Mouse (Mus musculus) CH12.LX (cell line): ENCODE results near the gene Gpatch2.

Experiments used
- CTCF ChIP-seq, 2 experiments: IDR thresholded peaks in 1 of 2; conservative IDR thresholded peaks in 1 of 2; 2 replicates each; pipeline ENCODE4 v1.5.1; 2011 to 2012; ENCODE audit warnings: low read depth in 2 of 2, low read length in 2 of 2, improper control_type of control experiment in 1 of 2, inconsistent platforms in 1 of 2, mild to moderate bottlenecking in 1 of 2, moderate library complexity in 1 of 2
- JUND ChIP-seq: conservative IDR thresholded peaks from 2 replicates; pipeline ENCODE4 v1.6.1; 2011; ENCODE audit warnings: low read depth, low read length, improper control_type of control experiment
- MAFK ChIP-seq: IDR thresholded peaks from 2 replicates; pipeline ENCODE4 v1.6.1; 2011; ENCODE audit warnings: low read length, improper control_type of control experiment; ENCODE audit not compliant: insufficient replicate concordance
- MXI1 ChIP-seq: IDR thresholded peaks from 2 replicates; pipeline ENCODE4 v1.6.1; 2011; ENCODE audit warnings: mild to moderate bottlenecking, low read depth, low read length, improper control_type of control experiment
- NRF1 ChIP-seq: IDR thresholded peaks from 2 replicates; pipeline ENCODE4 v1.6.1; 2014; ENCODE audit warnings: low read depth, mild to moderate bottlenecking, inconsistent platforms, low read length, improper control_type of control experiment, moderate library complexity
- POLR2A ChIP-seq: IDR thresholded peaks from 2 replicates; pipeline ENCODE4 v1.6.1; 2011; ENCODE audit warnings: low read depth, mild to moderate bottlenecking, improper control_type of control experiment, low read length
- TBP ChIP-seq: conservative IDR thresholded peaks from 2 replicates; pipeline ENCODE4 v1.6.1; 2011; ENCODE audit warnings: low read depth, low read length, improper control_type of control experiment

DNA sequence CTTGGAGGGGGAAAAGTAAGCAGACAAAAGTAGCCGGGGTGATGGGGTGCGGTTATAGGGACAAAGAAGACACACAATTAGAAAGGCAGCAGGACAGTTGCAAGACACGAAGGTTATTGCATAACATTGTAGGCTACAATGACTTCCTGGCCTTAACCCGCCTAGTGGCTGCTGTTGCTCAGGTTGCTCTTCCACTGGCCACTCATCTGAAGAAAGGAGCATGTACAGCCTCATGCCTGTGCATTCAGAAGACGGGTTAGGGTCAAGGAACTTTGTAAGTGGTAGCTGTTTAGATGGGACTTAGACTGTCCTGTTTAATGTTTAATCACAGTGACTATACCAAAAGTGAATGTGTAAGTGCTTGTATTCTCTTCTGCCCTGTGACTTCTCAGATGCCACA, 26.0 kb downstream of the Gpatch2 start:
- no peak for TF ChIP-seq MAFK
- TF ChIP-seq CTCF (conservative IDR thresholded peaks at IDR 0.05 in 1 of 2, IDR thresholded peaks at IDR 0.05 in 1 of 2; ENCODE audit: low read depth in 2 of 2, low read length in 2 of 2) = no peak
- no peak for TF ChIP-seq JUND
- TF ChIP-seq POLR2A = no peak
- TF ChIP-seq TBP = no peak
- TF ChIP-seq MXI1 = no peak
- TF ChIP-seq NRF1 = no peak
